Mouse (Mus musculus): ENCODE data around the gene Tas1r2. TPM values are rescaled to one million over a fixed set of nuclear protein-coding genes. Genes with fewer than 3 reads are reported as not detected.

Gene Tas1r2
- total RNA-seq (2022): not detected

DNA sequence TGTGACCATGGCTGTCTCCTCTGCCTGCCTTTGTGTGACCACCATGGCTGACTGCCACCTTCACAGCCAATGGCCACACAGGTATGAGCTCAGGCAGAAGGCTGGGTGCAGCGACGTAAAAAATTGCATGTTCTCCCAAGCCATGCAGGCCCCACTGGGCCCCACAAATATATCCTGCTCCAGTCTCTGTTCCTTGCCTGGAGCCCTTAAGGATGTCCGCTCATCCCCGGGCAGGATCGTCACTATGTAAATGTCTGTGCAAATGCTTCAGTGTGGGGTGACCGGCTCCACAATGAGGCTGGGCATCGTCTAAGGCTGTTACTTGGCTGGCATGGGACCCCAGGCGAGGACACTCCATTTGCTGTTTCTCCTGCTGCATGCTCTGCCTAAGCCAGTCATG lies at the start of gene Tas1r2:
Tas1r2 (plus strand) TSS at position 301 of the 400 bp plus-strand sequence.
- DNase-seq (ENCODE audit: low spot score in 2 of 2): no peak

DNA sequence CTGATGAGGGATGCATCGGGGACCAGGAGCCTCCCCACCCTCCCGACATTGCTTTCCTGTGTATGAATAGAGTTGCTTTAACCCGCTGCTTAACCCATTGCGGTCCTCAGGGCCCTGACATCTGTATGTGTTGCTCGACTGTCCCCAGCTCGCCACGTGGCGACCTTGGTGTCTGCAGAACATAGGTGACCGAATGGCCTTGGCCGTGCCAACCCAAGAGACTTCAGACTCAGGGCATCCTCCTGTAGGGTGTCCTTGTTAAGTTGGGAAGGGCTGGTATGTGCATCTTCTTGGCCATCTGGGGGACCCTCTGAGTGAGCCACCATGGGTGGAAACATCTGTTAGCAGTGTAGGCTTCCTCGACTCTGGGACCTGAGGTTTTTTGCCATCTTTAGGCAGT lies 48.1 kb upstream of the Tas1r2 start:
- DNase-seq (ENCODE audit: low spot score in 2 of 2): no peak

DNA sequence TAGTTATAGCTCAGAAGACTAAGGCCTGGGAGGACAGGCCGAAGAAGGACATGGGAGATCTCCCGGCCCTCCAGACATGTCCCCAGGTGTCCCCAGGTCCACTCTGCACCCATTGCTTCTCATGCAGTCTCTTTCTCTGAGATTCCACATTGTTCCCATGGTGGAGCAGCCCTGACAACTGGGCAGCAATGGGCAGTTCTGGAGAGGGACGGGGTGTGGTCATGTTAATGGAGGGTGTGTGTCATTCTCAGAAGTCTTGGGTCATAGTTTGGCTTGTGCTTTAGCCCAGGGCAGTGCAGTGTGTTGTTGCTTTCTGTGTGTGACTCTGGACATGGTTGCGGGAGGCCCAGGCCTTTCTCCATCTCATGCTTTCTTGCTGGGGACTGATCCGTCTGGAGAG lies 46.6 kb upstream of the Tas1r2 start:
- no peak for DNase-seq (ENCODE audit: low spot score in 2 of 2)

GRCm38 (mm10) chr4:139608975-139609374 lies 44.4 kb upstream of the Tas1r2 start:
- no peak for DNase-seq (ENCODE audit: low spot score in 2 of 2)

GRCm38 (mm10) chr4:139610954-139611353 lies 42.4 kb upstream of the Tas1r2 start:
- no peak for DNase-seq (ENCODE audit: low spot score in 2 of 2)

DNA sequence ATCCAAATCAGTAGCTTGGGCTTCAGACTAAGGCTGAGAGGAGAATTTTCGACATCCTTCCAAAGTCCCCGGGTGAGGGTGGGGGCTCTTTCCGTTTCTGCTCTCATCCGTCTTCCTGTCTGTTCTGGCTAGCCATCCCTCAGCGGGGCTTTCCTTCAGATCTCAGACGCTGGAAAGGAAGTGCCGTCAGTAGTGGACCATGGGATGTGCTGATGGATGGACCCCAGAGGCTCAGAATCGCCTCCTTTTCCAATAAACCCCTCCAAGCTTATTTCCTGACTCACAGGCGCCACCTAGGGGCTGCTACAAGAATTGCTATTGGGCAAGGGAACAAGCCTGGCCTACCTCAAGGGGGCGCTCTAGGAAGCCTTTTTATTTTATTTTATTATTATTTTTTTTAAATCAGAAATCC lies 41.8 kb upstream of the Tas1r2 start:
- DNase-seq (ENCODE audit: low spot score in 2 of 2): peak; percentile 69 to 72

DNA sequence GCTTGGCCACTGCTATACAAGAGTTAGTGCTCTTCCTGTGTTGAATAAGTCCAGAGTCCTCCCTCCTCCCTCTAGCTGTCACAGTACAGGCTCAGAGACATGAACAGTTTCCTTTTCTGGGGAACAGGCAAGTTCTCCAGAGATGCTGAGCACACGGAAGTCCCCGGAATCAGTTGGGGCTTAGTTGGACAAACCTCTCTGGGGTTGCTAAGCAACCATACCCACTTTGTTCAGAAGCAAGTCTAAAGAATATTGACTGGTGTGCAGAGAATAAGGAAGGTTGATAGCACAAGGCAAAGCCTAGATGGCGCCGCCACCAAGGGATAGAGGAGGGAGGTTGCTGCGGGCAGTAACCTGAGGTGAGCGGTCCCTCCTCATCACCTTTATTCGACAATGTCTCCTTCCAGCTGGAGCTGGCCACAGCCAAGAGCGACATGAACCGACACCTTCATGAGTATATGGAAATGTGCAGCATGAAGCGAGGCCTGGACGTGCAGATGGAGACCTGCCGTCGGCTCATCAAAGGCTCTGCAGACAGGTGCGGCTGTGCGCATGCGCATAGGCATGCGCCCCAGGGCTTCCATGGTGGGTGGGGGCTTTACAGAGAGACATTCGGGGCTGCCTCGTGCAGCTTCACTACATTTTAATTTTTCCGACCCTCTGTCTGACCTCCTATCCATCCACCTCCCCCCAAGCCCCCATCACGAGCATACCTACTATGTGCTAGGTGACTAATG lies 38.6 kb upstream of the Tas1r2 start:
- no peak for DNase-seq (ENCODE audit: low spot score in 2 of 2)

DNA sequence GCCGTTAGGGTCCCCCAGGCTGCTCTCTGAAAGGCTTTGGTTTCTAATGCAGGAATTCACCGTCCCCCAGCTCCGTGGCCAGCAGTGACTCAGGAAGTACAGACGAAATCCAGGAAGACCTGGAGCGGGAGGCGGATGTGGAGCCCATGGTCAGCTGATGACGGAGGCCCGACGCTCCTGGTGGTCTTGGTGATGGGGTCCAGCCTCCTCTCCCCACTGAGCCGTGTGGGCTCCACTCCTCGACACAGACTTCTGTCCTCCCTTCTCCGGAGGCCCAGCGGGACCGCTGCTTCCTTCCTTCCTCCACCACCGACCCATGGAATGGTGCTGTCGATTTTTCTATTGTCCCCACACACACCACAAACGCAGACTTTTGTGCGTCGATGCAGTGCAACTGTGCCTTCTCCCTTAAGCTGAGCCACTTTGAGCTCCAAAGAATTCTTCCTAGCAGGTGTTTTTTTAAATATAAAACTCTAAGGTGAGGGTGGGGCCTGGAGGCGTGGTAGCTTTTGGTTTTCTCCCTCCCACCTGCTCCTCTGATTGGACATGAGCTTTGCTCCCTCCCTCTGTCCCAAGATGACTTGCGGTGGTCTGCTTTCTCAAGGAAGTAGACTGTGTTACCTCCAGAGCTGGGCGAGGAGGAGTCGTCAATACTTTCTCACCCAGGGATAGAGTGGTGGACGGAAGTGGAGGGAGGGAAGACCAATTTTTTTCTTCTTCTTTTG lies 36.9 kb upstream of the Tas1r2 start:
- DNase-seq (ENCODE audit: low spot score in 2 of 2): no peak

GRCm38 (mm10) chr4:139617001-139617364 lies 36.4 kb upstream of the Tas1r2 start:
- no peak for DNase-seq (ENCODE audit: low spot score in 2 of 2)

DNA sequence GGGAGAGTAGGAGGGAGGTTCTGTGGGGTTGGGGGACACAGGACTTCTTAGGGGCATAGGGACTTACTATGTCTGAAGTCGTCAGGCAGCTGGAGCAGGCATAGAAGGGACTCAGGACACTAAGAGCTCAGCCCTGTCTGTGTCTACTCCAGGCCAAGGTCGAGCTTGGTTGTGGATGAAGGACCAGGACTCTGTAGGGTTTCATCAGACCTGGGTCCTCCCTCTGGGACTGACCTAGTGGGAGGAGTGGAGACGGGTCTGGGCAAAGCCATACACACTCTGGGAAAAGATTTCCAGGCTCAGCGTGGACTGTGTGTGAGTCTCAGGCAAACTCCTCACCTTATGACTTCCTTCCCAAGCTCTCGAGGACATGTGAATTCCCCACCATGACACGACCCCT lies 33.6 kb upstream of the Tas1r2 start:
- no peak for DNase-seq (ENCODE audit: low spot score in 2 of 2)

DNA sequence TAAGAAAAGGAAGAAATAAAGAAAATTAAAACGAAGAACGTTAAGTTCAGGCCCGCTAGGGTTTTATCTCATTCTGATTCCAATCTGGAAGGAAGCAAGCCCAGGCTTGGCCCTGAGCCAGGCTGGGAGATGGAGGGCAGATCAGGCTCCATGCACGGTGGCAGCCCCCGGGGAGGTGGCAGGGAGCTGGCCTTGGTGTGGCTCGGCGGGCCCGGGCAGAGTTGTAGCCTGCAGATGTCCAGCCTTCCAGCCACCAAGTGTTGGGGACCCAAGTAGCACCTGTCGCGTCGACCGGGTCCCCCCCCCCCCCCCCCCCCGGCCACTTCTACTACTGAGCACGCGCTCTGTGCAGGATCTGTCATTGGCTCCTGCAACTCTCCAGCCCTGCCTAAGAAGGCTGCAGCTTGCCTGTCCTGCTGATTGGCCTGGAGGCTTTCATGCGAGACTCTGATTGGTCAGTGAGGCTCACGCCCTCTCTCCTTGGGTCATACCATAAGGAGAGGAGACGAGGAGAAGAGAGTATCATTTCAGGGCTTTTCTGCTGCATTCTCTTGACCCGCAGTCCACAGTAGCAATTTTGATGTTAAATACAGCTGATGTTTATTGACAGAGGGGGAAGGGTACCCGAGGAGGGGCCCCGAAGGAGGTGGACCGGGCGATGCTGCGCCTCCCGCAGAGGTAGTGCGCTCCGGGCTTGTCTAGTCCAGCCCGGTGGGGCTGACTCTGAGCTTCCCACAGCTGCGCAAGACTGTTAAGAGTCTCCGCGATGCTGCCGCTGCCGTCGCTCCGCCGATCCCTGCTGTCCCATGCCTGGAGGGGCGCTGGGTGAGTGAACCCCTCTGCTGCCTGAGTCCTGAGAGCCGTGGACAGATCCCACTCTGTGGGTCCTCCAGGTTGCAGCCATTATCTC lies 30.7 kb upstream of the Tas1r2 start, which contains the start of gene Aldh4a1:
Aldh4a1 (plus strand) TSS at position 494 of the 910 bp plus-strand sequence.
- DNase-seq (ENCODE audit: low spot score in 2 of 2): peak; percentile 84 to 88

DNA sequence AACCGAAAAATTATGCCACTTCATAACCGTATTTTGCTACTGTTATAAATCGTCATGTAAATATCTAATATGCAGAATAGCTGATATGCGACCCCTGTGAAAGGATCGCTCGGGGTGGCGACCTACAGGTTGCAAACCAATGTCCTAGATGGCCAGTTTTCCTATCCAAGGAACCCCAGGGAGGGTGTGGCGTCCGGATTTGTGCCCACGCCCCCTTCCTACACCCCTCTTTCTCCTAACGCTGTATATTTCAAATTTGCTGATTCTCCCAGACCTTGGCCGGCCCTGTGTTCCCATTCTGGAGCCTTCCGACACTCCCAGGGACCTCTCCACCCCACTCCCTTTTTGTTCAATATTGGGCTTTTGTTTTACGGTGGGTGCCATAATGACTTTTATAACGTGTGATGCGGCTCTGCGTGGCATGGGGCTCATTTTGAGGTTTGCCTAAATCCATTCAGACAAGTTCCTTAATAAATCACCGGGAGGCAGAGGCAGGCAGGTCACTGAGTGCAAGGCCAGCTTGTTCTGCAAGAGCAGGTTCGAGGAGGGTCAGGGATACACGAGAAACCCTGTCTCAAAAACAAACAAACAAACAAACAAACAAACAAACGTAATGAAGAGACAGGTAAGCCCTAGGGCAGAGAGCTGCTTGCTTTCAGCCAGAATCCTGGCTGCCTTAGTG lies 29.8 kb upstream of the Tas1r2 start:
- DNase-seq (ENCODE audit: low spot score in 2 of 2): no peak

DNA sequence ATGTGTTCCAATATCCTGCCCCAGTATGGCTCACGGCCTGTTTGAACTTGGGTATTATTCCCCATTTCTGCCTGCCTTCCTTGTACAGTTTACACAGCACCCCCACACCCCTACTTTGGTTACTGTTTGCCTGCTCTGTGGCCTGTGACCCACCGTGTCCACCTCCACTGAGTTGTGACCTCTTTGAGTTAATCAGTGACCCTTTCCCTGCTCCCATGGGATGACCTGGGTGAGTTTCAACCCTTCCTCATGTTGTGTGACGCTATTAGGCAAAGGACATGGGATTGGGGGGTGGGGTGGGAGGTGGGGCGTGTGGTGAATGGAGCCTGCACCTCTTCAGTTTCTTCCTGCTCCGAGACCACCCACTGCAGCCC lies 29.2 kb upstream of the Tas1r2 start:
- no peak for DNase-seq (ENCODE audit: low spot score in 2 of 2)

DNA sequence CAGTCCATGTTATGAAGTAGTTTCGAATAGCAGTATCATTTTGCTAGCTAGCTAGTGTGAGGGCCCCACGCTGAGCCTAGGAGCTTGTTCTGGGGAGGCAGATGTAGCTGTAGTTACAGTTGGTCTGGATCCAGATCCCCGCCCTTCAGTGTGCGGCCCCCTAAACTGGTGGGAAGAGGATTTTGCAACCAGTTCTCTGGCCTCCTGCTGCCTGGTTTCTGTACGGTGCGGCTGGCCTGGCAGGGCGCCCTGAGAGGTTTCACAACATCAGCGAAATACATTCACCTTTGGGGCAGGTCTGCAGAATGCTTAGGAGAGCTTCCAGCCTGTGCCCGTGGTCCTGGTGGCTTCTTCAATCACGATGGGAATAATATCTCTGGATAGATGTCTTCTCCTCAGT lies 28.6 kb upstream of the Tas1r2 start:
- no peak for DNase-seq (ENCODE audit: low spot score in 2 of 2)

GRCm38 (mm10) chr4:139627361-139627760 lies 26.0 kb upstream of the Tas1r2 start:
- no peak for DNase-seq (ENCODE audit: low spot score in 2 of 2)

DNA sequence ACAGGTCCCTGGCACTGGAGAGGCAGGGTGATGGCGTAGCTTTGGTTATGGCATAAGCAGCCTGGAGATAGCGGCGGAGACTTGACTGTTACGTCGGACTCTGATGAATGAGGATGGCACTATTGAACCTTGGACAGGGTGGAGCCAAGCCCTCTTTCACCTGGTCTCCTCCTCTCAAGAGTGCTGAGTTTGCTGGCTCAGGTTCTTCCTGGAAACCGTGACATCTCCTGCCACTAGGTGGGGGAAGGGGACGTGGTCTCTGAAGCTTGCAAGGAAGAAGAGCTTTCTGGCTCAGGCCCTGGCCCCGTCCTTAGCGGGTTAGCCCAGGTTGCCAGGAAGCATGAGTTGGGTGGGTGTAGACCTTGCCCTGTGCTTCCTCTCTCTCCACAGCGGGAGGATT lies 23.2 kb upstream of the Tas1r2 start:
- no peak for DNase-seq (ENCODE audit: low spot score in 2 of 2)

DNA sequence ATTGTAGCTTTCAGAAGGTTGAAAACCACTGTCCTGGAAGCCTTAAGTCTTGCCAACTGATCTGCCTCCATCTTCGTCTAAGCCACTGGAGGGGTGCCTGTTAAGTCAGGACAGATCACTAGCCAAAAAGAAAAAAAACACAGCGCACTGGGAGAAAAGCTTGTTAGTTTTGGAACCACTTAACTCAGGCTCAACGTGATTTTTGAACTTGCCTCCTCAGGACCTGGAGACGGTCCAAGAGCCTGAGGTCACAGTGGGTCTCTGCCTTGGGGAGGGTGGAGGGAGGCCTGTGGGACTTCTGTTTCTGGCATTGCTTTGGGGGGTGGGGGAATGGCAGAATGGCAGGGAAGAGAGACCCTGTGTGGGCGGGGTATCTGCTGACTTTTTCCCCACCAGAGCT lies 22.2 kb upstream of the Tas1r2 start:
- no peak for DNase-seq (ENCODE audit: low spot score in 2 of 2)

GRCm38 (mm10) chr4:139631569-139632253 lies 21.6 kb upstream of the Tas1r2 start:
- DNase-seq (ENCODE audit: low spot score in 2 of 2): no peak

DNA sequence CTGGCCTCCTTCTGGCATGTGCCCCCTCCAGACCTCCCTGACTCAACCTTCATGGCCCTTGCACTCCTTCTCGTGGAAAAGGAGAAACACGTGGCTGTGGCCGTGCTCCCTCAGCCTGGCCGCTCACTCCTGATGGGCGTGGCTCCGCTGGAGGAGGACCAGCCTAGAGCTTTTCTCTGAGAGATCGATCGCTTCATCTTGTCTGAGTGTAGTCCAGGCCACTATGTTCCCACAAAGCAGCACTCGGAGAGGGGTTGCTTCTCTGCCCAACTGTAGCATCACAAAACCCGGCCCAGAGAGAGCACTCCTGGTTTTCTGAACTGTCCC lies 21.1 kb upstream of the Tas1r2 start:
- DNase-seq (ENCODE audit: low spot score in 2 of 2): no peak

DNA sequence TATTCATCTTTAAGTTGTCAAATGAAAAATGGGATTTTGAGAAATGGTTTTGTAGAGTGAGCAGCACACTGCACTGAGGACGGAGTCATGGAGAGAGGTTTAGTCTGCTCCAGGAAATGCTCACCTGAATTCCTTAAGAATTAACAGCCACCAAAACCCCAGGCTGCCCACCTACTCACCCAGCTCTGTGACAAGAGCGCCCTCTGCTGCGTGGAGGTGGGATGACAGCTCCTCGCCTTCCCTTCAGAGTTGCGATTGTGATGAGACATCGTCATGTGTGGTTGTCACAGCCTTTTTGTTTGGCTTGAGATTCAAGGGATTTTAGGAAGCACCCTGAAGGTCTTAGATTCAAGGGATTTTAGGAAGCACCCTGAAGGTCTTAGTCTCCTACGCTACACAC lies 17.0 kb upstream of the Tas1r2 start:
- peak in 1 of 2 experiments; percentile 40 for DNase-seq (ENCODE audit: low spot score in 2 of 2)

- no peak for DNase-seq (ENCODE audit: low spot score in 2 of 2)
Observed at GRCm38 (mm10) chr4:139637847-139638246, 15.5 kb upstream of the Tas1r2 start.
